Mouse (Mus musculus) lung, embryonic 14.5 days (tissue): ENCODE measurements around the gene Prdm15. TPM values are rescaled to one million over a fixed set of nuclear protein-coding genes. Genes with fewer than 3 reads are reported as not detected.

ENCODE experiments used
- ATAC-seq: fragments of 200-750 bp; cut with Nextera tagmentation; 2 replicates; pipeline ENCODE4 v1.8.0; 2017; ENCODE audit warnings: mild to moderate bottlenecking, moderate TSS enrichment, moderate library complexity; ENCODE audit not compliant: insufficient read depth
- DNase-seq: peaks from one replicate; pipeline ENCODE4 v3.0.0-alpha.2; 2015
- H3K27ac ChIP-seq: fragments of 300-500 bp; sonication (generic); 2 replicates; pipeline ENCODE4 v1.5.1; 2014; ENCODE audit warnings: low read depth, mild to moderate bottlenecking, moderate library complexity
- H3K27me3 ChIP-seq: fragments of 300-500 bp; sonication (generic); 2 replicates; pipeline ENCODE4 v1.6.1; 2014; ENCODE audit warnings: low read length, control low read depth; ENCODE audit not compliant: insufficient read depth
- H3K36me3 ChIP-seq: fragments of 300-500 bp; sonication (generic); 2 replicates; pipeline ENCODE4 v1.6.1; 2014; ENCODE audit warnings: control low read depth; ENCODE audit not compliant: insufficient read depth
- H3K4me1 ChIP-seq: fragments of 300-500 bp; sonication (generic); 2 replicates; pipeline ENCODE4 v1.6.1; 2014; ENCODE audit warnings: antibody characterized with exemption, control low read depth; ENCODE audit not compliant: insufficient read depth
- H3K4me2 ChIP-seq: fragments of 300-500 bp; sonication (generic); 2 replicates; pipeline ENCODE4 v1.6.1; 2014; ENCODE audit warnings: mild to moderate bottlenecking
- H3K4me3 ChIP-seq: fragments of 300-500 bp; sonication (generic); 2 replicates; pipeline ENCODE4 v1.5.1; 2014; ENCODE audit warnings: low read depth, low read length
- H3K9ac ChIP-seq: fragments of 300-500 bp; sonication (generic); 2 replicates; pipeline ENCODE4 v1.6.1; 2014
- H3K9me3 ChIP-seq: fragments of 300-500 bp; sonication (generic); 2 replicates; pipeline ENCODE4 v1.6.1; 2016; ENCODE audit warnings: low read depth, low read length, control low read depth
- CTCF ChIP-seq: IDR thresholded peaks from 2 replicates; pipeline ENCODE4 v1.5.1; 2016; ENCODE audit warnings: antibody characterized with exemption, low read depth
- WGBS: fragments of 180-500 bp; shearing (Covaris S2); extraction: QIAGEN DNeasy Blood & Tissue Kit; methylation state at CpG from one replicate; pipeline ENCODE4 v1.1.7; 2014; 5-methylcytosine and 5-hydroxymethylcytosine counted together
- polyA plus RNA-seq: library from polyadenylated mRNA; unstranded; fragments of >200 nt; fragmentation: Nextera tagmentation; extraction: Ambion mirVana; gene quantifications from 2 replicates; pipeline ENCODE4 v1.2.1, GENCODE M21; 2014

Gene Prdm15
- polyA plus RNA-seq, 1 experiment from 2014 or later, result 13.3 TPM

GRCm38 (mm10) chr16:97819532-97819931 lies 32.1 kb downstream of the Prdm15 start:
- no peak for TF ChIP-seq CTCF
- Histone ChIP-seq H3K36me3 (peaks cover 75% of the 10 kb centered on the region), H3K27me3 (no peaks in the 10 kb centered on the region), H3K9me3 (no peaks in the 10 kb centered on the region), H3K4me1 (no peaks in the 10 kb centered on the region), H3K9ac (no peak overlapping the region), H3K4me3 (no peak overlapping the region), H3K4me2 (no peak overlapping the region), H3K27ac (no peak overlapping the region)
- peak; percentile 8 for DNase-seq
- 73% methylated on average over 4 of the region's 4 CpGs for WGBS
- no peak for ATAC-seq

DNA sequence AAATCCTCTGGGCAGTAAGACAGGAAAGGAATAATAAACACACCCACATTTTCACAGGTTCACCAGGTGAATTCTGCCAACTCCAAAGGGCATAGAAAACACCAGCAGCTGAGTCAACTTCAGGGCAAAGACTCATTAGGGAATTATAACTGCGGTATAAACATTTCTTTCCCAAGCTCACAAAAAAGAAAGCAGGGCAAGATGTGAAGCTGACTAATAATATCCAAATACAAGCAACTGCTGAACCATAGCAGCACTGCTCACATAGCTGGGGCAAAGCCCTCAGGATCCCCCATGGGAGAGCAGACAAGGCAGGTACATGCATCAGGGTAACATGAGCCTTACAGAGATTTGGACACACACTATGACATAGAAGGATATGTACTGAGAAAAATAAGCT lies 34.2 kb downstream of the Prdm15 start:
- TF ChIP-seq CTCF, result no peak
- Histone ChIP-seq H3K27me3 (no peaks in the 10 kb centered on the region), H3K4me1 (no peaks in the 10 kb centered on the region), H3K9me3 (no peaks in the 10 kb centered on the region), H3K9ac (no peak overlapping the region), H3K4me2 (no peak overlapping the region), H3K4me3 (no peak overlapping the region), H3K36me3 (peaks cover 83% of the 10 kb centered on the region), H3K27ac (no peak overlapping the region)
- 93% methylated on average over 1 of the region's 1 CpGs for WGBS
- no peak for ATAC-seq
- no peak for DNase-seq

DNA sequence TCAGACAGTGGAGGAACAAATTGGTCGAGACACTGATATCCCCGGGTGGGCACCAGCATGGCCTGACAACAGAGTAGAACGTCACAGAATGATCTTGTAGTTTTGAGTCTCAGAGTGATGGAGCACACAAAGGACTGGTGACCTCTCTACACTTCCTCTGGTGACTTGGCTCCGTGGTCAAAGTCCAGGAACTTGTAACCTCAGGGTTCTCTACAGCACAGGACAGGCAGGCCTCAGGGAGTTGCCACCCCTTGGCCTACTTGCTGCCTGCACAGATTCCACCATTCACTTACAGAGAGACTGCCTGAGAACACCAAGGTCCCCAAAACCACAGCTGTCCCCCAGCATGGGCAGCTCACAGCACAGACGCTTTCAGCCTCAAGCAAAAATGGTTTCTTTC lies 36.4 kb downstream of the Prdm15 start:
- peaks cover 89% of the 10 kb centered on the region for H3K36me3 ChIP-seq
- 77% methylated on average over 5 of the region's 5 CpGs for WGBS
- ATAC-seq, result no peak
- no peaks in the 10 kb centered on the region for H3K9me3 ChIP-seq
- no peak overlapping the region for H3K4me3 ChIP-seq
- no peak for DNase-seq
- H3K27me3 ChIP-seq, result no peaks in the 10 kb centered on the region
- H3K27ac ChIP-seq, result no peak overlapping the region
- no peak overlapping the region for H3K9ac ChIP-seq
- no peak overlapping the region for H3K4me2 ChIP-seq
- no peaks in the 10 kb centered on the region for H3K4me1 ChIP-seq
- TF ChIP-seq CTCF, result no peak

GRCm38 (mm10) chr16:97814060-97814459 lies 37.6 kb downstream of the Prdm15 start:
- 95% methylated on average over 2 of the region's 2 CpGs for WGBS

DNA sequence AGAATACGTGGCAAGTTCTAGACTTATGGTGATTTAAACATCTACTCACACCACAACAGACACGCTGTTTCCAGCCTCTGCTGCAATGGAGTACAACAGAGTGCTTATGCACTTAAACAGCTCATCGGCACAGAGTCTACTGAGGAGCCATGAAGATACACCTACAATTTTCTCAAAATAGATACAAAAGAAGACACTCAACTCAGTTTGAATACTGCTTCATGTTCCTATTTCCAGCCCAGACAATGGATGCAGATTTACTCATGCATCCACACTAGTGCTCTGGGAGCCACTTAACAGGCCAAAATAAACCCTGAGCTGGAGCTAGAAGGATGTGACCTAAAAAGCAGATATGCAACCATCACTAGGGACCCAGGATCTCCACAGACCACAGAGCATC lies 42.8 kb downstream of the Prdm15 start:
- no peaks in the 10 kb centered on the region for H3K27me3 ChIP-seq
- no peak overlapping the region for H3K27ac ChIP-seq
- no peak overlapping the region for H3K4me2 ChIP-seq
- ATAC-seq (no peak), DNase-seq (no peak)
- WGBS, result 98% methylated on average over 3 of the region's 3 CpGs
- no peaks in the 10 kb centered on the region for H3K4me1 ChIP-seq
- no peaks in the 10 kb centered on the region for H3K9me3 ChIP-seq
- TF ChIP-seq CTCF, result no peak
- no peak overlapping the region for H3K4me3 ChIP-seq
- no peak overlapping the region for H3K9ac ChIP-seq
- peaks cover 97% of the 10 kb centered on the region for H3K36me3 ChIP-seq

More at GRCm38 (mm10) chr16:97814060-97814459, 37.6 kb downstream of the Prdm15 start:
- peaks cover 89% of the 10 kb centered on the region for H3K36me3 ChIP-seq
- no peak for DNase-seq
- no peaks in the 10 kb centered on the region for H3K4me1 ChIP-seq
- H3K9ac ChIP-seq, result no peak overlapping the region
- H3K27ac ChIP-seq, result no peak overlapping the region
- no peaks in the 10 kb centered on the region for H3K27me3 ChIP-seq
- TF ChIP-seq CTCF, result no peak
- H3K4me2 ChIP-seq, result no peak overlapping the region
- no peak overlapping the region for H3K4me3 ChIP-seq
- no peaks in the 10 kb centered on the region for H3K9me3 ChIP-seq
- no peak for ATAC-seq

GRCm38 (mm10) chr16:97805646-97806045 lies 46.0 kb downstream of the Prdm15 start:
- H3K36me3 ChIP-seq, result peaks cover 89% of the 10 kb centered on the region

GRCm38 (mm10) chr16:97804680-97805547 lies 46.7 kb downstream of the Prdm15 start:
- no peak overlapping the region for H3K4me3 ChIP-seq
- TF ChIP-seq CTCF, result peak; percentile 76
- no peaks in the 10 kb centered on the region for H3K27me3 ChIP-seq
- H3K4me2 ChIP-seq, result no peak overlapping the region
- H3K27ac ChIP-seq, result no peak overlapping the region
- WGBS, result 71% methylated on average over 7 of the region's 7 CpGs
- no peaks in the 10 kb centered on the region for H3K4me1 ChIP-seq
- ATAC-seq (0 out of 2 replicates have a peak, but pooled peaks have one; percentile 28), DNase-seq (peak; percentile 87)
- H3K36me3 ChIP-seq, result peaks cover 88% of the 10 kb centered on the region
- no peaks in the 10 kb centered on the region for H3K9me3 ChIP-seq
- H3K9ac ChIP-seq, result no peak overlapping the region

More at GRCm38 (mm10) chr16:97805646-97806045, 46.0 kb downstream of the Prdm15 start:
- no peak for TF ChIP-seq CTCF
- H3K9ac ChIP-seq, result no peak overlapping the region
- H3K27ac ChIP-seq, result no peak overlapping the region
- DNase-seq, result no peak
- no peaks in the 10 kb centered on the region for H3K27me3 ChIP-seq
- no peak overlapping the region for H3K4me2 ChIP-seq
- WGBS, result 97% methylated on average over 3 of the region's 3 CpGs
- no peak overlapping the region for H3K4me3 ChIP-seq
- no peak for ATAC-seq
- no peaks in the 10 kb centered on the region for H3K4me1 ChIP-seq
- H3K9me3 ChIP-seq, result no peaks in the 10 kb centered on the region
